Mouse (Mus musculus) stomach, embryonic 16.5 days (tissue): ENCODE measurements around the gene Capn13. TPM values are rescaled to one million over a fixed set of nuclear protein-coding genes. Genes with fewer than 3 reads are reported as not detected.

Source experiments
- ATAC-seq: fragments of 200-750 bp; cut with Nextera tagmentation; 2 replicates; pipeline ENCODE4 v1.8.0; 2017; ENCODE audit warnings: moderate number of reproducible peaks, moderate TSS enrichment; ENCODE audit not compliant: insufficient read depth, low FRiP score
- H3K27ac ChIP-seq: fragments of 300-500 bp; sonication (generic); 2 replicates; pipeline ENCODE4 v1.5.1; 2014; ENCODE audit warnings: low read length
- H3K27me3 ChIP-seq: fragments of 300-500 bp; sonication (generic); 2 replicates; pipeline ENCODE4 v1.6.1; 2014; ENCODE audit warnings: low read length, control low read depth, mixed read lengths; ENCODE audit not compliant: control insufficient read depth, insufficient read depth
- H3K36me3 ChIP-seq: fragments of 300-500 bp; sonication (generic); 2 replicates; pipeline ENCODE4 v1.6.1; 2014; ENCODE audit warnings: low read length; ENCODE audit not compliant: control insufficient read depth, insufficient read depth
- H3K4me1 ChIP-seq: fragments of 300-500 bp; sonication (generic); 2 replicates; pipeline ENCODE4 v1.6.1; 2014; ENCODE audit warnings: low read length, control low read depth, mixed read lengths; ENCODE audit not compliant: control insufficient read depth, insufficient read depth
- H3K4me2 ChIP-seq: fragments of 300-500 bp; sonication (generic); 2 replicates; pipeline ENCODE4 v1.6.1; 2014; ENCODE audit warnings: low read depth, low read length, mixed read lengths
- H3K4me3 ChIP-seq: fragments of 300-500 bp; sonication (generic); replicated peaks from 2 replicates; pipeline ENCODE4 v1.5.1; 2014; ENCODE audit warnings: mild to moderate bottlenecking, low read length
- H3K9ac ChIP-seq: fragments of 300-500 bp; sonication (generic); 2 replicates; pipeline ENCODE4 v1.6.1; 2014; ENCODE audit warnings: low read length
- H3K9me3 ChIP-seq: fragments of 300-500 bp; sonication (generic); replicated peaks from 2 replicates; pipeline ENCODE4 v1.6.1; 2016; ENCODE audit warnings: low read length, control low read depth; ENCODE audit not compliant: control insufficient read depth
- WGBS: fragments of 180-500 bp; shearing (Covaris S2); extraction: QIAGEN DNeasy Blood & Tissue Kit; methylation state at CpG from one replicate; pipeline ENCODE4 v1.1.7; 2014; 5-methylcytosine and 5-hydroxymethylcytosine counted together
- polyA plus RNA-seq: library from polyadenylated mRNA; unstranded; fragments of >200 nt; fragmentation: Nextera tagmentation; extraction: Ambion mirVana; gene quantifications from 2 replicates; pipeline ENCODE4 v1.2.1, GENCODE M21; 2015

The Capn13 gene
- polyA plus RNA-seq, 1 experiment from 2014 or later, result 1.3 TPM

DNA sequence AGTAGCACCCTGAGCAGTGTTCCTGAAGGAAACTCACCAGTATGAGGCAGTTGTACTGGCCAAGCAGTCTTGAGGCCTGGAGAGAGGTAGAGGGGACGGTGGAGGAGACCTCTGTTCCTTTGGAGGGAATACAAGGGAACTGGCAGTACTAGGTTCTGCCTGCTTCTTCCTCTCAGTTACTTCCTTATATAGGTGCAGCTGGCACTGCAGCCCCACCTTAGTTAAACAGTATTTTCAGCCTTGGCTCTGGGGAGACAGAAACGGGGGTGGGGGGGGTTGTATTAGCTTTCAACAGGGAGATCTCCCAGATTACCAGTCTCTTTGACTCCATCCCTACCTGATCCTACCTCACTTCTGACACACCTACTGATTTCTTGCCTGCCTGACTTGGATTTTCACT is 1.5 kb downstream of the Capn13 start:
- Histone ChIP-seq H3K9me3 (no peaks in the 10 kb centered on the region), H3K27me3 (no peaks in the 10 kb centered on the region), H3K4me3 (no peak overlapping the region), H3K27ac (no peak overlapping the region), H3K36me3 (no peaks in the 10 kb centered on the region), H3K4me2 (no peak overlapping the region), H3K9ac (no peak overlapping the region), H3K4me1 (no peaks in the 10 kb centered on the region)
- ATAC-seq, result peak; percentile 73; the same call in 1 of the 2 replicates
- WGBS, result 40% methylated on average over 2 of the region's 2 CpGs

DNA sequence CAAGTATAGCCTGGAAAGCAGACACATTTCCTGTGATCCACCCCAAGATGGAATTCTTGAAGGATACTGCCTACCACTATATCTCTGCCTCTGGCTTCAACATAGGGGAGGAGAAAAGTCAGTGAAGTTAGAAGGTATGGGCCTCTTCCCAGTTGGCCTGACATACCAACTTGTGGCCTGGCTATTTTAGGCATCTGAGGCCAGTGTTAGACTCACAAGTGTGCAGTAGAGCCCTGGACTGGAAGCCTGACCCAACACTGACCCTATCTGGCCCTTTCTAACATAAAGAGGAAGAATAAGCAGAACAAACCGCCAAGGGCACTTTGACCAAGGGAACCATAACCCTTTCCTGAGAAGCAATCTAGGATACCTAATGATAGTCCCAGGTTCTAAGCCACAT is 7.3 kb downstream of the Capn13 start:
- Histone ChIP-seq H3K36me3 (no peaks in the 10 kb centered on the region), H3K27me3 (no peaks in the 10 kb centered on the region), H3K4me1 (no peaks in the 10 kb centered on the region), H3K9ac (no peak overlapping the region), H3K27ac (no peak overlapping the region), H3K9me3 (no peaks in the 10 kb centered on the region), H3K4me3 (no peak overlapping the region), H3K4me2 (no peak overlapping the region)
- 77% methylated on average over 1 of the region's 1 CpGs for WGBS
- no peak for ATAC-seq

DNA sequence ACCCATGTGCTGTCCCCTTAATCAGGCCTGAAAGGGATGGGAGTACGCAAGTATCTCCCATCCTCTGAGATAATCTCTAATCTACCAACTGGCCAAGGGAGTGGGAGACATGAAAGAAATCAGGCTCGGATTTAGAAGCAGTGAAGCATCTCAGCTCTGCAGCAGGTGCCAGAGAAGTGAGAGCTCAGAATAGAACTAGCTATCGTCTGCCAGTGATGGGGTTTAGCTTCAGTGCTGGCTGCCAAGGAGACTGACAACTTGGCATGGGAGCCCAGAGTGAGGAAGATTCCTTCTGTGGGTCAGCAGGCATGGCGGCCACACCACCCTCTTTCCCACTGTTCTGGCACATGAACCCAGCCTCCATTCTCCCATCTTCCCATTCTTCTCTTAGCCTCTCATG is 8.9 kb downstream of the Capn13 start:
- H3K4me2 ChIP-seq, result no peak overlapping the region
- H3K9me3 ChIP-seq, result no peaks in the 10 kb centered on the region
- no peak for ATAC-seq
- no peak overlapping the region for H3K9ac ChIP-seq
- H3K27ac ChIP-seq, result no peak overlapping the region
- H3K4me3 ChIP-seq, result no peak overlapping the region
- H3K4me1 ChIP-seq, result no peaks in the 10 kb centered on the region
- no peaks in the 10 kb centered on the region for H3K36me3 ChIP-seq
- 78% methylated on average over 4 of the region's 4 CpGs for WGBS
- no peaks in the 10 kb centered on the region for H3K27me3 ChIP-seq

DNA sequence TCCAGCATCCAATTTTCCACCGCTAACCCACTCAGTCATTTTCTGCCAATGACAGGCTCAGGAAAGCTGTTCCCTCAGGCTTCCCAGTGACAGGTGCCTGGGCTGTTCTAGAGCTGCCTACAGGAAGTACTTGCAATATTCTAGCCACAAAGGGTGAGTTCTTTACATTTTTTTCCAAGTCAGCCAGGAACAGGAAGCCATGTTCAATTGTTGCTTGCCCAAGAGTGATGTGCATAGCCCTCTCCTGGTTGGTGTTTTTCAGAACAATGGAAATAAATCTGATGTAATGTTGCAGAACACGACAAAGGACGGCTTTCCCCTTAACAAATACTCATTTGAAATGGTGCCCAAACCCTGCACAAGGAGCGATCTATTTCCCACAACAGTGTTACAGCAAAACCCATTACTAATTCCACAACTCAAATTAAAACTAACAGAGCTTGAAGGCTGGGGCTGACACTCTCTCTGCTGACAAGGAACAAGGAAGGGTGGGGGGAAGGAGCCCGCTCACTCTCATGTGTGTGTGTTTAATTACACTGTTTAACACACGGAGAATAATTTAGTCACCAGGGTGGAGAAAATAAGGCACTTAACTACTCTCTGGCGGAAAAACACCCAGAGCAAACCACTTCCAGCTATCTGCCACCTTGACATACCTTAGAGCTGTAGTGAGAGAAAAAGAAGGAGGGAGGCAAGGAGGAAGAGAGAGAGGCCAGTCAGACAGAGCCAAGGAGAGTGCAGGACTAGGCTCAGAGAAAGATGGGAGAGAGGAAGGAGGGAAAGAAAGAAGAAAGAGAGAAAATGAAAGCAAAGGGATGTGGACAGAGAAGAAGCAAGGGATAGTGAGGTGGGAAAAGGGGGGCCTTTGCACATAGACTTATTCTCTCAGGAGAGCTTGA is 10.2 kb downstream of the Capn13 start:
- no peak for ATAC-seq
- Histone ChIP-seq H3K9me3 (no peaks in the 10 kb centered on the region), H3K36me3 (no peaks in the 10 kb centered on the region), H3K9ac (no peak overlapping the region), H3K4me3 (no peak overlapping the region), H3K27me3 (no peaks in the 10 kb centered on the region), H3K4me1 (no peaks in the 10 kb centered on the region), H3K27ac (no peak overlapping the region), H3K4me2 (no peak overlapping the region)
- WGBS, result 65% methylated on average over 7 of the region's 7 CpGs

DNA sequence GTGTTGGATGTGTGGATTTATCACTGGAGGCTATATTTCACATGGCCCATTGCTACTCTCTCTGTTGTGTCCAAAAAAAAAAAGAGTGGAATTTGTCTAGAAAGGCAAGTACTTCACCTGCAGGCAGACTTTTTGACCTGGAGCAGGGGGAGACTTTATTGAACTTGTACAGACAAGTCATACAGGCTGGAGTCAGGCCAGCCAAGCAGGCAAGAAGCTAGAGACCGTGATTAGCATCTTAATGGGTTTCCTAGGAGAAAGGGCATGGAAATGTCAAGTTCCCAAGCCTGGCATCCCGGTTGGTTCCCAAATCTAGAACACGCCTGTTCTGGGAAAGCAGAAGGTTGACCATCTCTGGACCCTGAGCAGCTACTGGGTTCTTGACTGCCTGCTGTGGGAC is 11.3 kb downstream of the Capn13 start:
- WGBS, result 78% methylated on average over 3 of the region's 3 CpGs
- Histone ChIP-seq H3K4me3 (no peak overlapping the region), H3K9me3 (no peaks in the 10 kb centered on the region), H3K4me1 (no peaks in the 10 kb centered on the region), H3K27ac (no peak overlapping the region), H3K36me3 (no peaks in the 10 kb centered on the region), H3K4me2 (no peak overlapping the region), H3K27me3 (no peaks in the 10 kb centered on the region), H3K9ac (no peak overlapping the region)
- no peak for ATAC-seq

DNA sequence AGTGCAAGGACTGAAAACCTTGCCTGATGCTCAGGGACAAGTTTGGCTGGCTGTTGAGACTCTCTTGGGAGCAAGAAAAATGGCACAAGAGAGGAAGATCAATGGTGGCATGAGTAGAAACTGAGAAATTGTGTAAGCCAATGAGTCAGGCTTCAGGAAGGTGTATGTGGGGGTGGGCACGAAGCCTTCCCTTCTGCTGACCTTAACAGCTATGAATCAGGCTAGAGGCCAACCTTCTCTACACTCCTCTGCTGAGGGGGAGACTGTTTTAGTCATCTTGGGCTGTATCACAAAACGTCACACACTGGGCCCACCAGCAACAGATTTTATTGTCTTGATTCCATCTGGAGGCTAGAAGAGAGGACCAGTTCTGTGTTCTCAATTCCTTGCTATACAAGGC is 14.1 kb downstream of the Capn13 start:
- Histone ChIP-seq H3K4me1 (no peaks in the 10 kb centered on the region), H3K9me3 (no peaks in the 10 kb centered on the region), H3K4me3 (no peak overlapping the region), H3K27me3 (no peaks in the 10 kb centered on the region), H3K9ac (no peak overlapping the region), H3K4me2 (no peak overlapping the region), H3K36me3 (no peaks in the 10 kb centered on the region), H3K27ac (no peak overlapping the region)
- ATAC-seq, result no peak
- WGBS, result 65% methylated on average over 2 of the region's 2 CpGs

DNA sequence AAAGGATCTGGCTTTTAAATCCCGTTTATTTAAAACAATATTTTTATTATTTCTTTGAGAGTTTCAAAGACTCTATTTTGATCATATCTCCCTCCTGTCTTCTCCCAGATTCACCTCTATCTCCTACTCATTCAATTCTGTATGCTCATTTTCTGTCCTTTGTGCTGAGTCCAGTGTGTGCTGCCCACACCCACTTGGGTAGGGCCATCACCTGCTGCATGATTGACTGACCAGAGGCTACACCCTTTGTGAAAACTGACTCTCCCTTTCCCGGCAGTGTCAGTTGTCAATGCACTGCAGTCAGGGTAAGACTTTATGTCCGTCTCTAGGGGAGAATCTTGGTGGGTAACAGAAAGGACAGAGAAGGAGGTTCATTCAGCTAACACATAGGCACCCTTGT is 14.7 kb downstream of the Capn13 start:
- Histone ChIP-seq H3K4me3 (no peak overlapping the region), H3K9me3 (no peaks in the 10 kb centered on the region), H3K4me2 (no peak overlapping the region), H3K4me1 (no peaks in the 10 kb centered on the region), H3K27me3 (no peaks in the 10 kb centered on the region), H3K27ac (no peak overlapping the region), H3K9ac (no peak overlapping the region), H3K36me3 (no peaks in the 10 kb centered on the region)
- 64% methylated on average over 3 of the region's 3 CpGs for WGBS
- ATAC-seq, result no peak

DNA sequence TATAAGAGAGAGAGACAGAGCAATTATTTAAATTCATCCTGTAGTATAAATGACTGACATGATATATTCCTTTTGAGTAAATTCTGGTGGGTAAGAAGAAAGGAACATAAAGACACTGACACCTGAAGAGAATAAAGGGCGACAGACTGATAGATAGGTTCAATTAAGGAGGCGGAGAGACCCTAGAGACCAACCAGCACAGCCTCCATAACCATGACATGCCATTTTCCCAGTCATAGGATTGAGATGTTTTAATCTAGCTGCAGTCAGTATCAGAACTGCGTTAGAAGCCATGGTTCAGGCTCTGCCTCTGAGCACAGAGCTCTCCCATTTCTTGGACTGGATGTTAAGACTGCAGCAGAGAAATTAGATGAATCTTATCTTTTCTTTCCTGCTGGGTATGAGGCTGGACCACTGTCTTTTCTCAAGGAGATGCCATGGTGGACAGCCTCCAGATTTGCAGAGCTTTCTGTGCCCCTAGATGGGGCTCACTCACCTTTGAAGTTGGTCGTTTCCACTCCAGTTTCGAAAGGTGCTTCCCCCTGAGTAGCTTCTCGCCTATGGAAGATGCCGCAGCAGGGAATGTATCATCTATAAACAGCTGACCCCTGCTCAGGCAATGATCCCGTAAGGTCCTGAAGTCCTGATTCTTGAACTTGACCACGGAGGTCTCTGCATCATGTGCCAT is 18.2 kb downstream of the Capn13 start:
- no peak for ATAC-seq
- H3K36me3 ChIP-seq, result no peaks in the 10 kb centered on the region
- WGBS, result 72% methylated on average over 9 of the region's 9 CpGs

DNA sequence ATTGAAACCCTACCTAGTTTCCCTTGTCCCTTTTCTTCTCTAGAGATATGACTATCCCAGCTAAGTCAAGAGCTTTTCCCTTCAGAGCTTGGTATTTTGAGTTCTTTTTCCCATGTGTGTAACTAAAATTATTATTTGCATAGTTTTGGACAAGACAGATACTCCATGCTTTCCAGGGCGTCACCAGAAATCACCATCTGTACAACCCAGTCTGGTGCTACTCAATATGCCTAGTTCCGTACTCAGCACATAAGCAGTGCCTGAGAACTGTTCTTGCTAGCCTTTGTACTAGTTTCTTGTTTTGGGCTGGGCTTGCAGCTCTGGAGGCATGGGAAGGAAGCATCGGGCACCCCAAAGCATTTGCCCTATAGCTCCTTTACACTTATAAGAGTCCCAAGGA is 19.0 kb downstream of the Capn13 start:
- ATAC-seq, result no peak
- H3K27me3 ChIP-seq, result no peaks in the 10 kb centered on the region
- no peaks in the 10 kb centered on the region for H3K9me3 ChIP-seq
- H3K27ac ChIP-seq, result no peak overlapping the region
- H3K9ac ChIP-seq, result no peak overlapping the region
- H3K4me3 ChIP-seq, result no peak overlapping the region
- 92% methylated on average over 3 of the region's 3 CpGs for WGBS
- H3K4me2 ChIP-seq, result no peak overlapping the region
- H3K4me1 ChIP-seq, result no peaks in the 10 kb centered on the region
- H3K36me3 ChIP-seq, result no peaks in the 10 kb centered on the region

More for the DNA sequence above, 18.2 kb downstream of the Capn13 start:
- H3K27ac ChIP-seq, result no peak overlapping the region
- H3K4me2 ChIP-seq, result no peak overlapping the region
- no peak overlapping the region for H3K4me3 ChIP-seq
- no peaks in the 10 kb centered on the region for H3K4me1 ChIP-seq
- H3K9me3 ChIP-seq, result no peaks in the 10 kb centered on the region
- H3K9ac ChIP-seq, result no peak overlapping the region
- no peaks in the 10 kb centered on the region for H3K27me3 ChIP-seq
